Mouse (Mus musculus) thymus, postnatal 36 days (tissue): ENCODE measurements around the gene Fis1.
"Not testable (repeated sequence)": the region's sequence is repeated elsewhere in the genome, so short reads cannot be mapped to it uniquely, and the experiment has no call there.

ENCODE experiments used
- DNase-seq, 2 experiments: peaks; one replicate each; pipeline ENCODE4 v3.0.0; 2022; ENCODE audit warnings: mixed read lengths in 2 of 2

Fis1 gene

DNA sequence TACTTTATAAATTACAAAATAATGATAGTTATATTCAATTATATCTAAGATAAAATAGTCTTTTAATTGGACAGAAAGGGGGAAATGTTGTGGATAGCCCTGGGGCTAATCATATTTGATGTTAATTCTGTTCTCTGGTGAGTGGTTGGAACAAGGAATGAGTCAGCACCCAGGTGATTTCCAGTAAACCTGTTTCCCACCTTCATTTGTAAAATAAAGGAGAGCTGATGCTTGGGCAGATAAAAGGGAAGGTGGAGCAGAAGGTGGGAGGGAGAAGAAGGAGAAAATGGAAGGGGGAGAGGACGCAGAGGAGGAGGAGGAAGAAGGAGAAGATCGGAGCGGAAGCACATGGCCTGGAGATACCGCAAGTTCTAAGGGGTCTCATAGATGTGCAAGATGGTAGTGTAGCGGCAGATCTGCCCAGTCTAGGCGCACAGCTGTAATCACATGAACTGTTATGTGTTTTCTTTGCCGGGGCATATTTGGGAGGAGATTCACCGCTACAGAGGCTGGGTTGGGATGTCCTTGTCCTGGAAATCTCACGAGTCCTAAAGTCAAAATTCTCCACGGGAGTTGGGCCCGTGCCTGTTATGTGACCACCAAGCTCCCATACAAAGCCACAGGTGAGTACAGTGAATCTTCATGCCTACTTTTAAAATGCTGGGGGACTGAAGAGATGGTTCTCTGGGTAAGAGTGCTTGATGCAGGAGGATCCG is 12.1 kb upstream of the Fis1 start:
- DNase-seq: no peak

- no peak for DNase-seq
These were observed 10.3 kb upstream of the Fis1 start for GRCm38 (mm10) chr5:136942781-136943180.

- no peak for DNase-seq
These were observed 9.7 kb upstream of the Fis1 start for GRCm38 (mm10) chr5:136943382-136943781.

DNA sequence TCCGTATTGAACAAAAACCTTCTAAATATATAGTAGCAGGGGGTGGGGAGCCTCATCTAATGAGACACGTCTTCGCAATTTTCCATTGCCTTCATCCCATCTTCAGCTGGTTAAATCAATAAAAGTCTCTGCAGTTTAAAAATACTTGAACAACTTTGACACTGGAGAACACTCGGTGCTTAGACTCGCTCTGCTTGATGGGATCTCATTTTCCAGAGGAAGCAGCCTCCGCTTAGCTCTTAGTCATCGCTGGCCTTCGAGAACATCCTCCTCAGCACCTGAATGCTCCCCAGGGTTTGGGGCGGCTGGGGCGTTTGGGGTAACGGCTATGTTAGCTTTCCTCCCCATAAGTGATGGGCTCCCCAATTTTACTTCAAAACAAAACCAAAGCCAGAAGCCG is 8.0 kb upstream of the Fis1 start:
- no peak for DNase-seq

GRCm38 (mm10) chr5:136947874-136948273 is 5.2 kb upstream of the Fis1 start:
- DNase-seq: no peak

- DNase-seq: not testable (repeated sequence)
These were observed 3.3 kb upstream of the Fis1 start for GRCm38 (mm10) chr5:136949551-136950336.

GRCm38 (mm10) chr5:136950521-136950920 is 2.6 kb upstream of the Fis1 start:
- no peak for DNase-seq

DNA sequence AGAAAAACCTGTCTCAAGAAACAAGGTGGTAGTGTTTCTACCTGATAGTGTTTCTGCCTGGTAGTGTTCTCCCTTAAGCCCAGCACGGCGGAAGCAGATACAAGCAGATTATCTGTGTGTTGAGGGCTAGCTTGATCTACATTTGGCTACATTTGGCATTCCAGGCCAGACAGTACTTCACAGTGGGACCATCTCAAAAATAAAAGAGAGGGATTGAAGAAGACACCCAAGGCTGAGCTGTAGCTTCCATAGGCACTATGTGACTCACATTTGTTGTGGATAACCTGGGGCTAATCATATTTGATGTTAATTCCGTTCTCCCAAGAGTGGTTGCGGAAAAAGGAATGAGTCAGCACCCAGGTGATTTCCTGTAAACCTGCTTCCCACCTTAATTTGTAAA is 922 bp upstream of the Fis1 start:
- no peak for DNase-seq

DNA sequence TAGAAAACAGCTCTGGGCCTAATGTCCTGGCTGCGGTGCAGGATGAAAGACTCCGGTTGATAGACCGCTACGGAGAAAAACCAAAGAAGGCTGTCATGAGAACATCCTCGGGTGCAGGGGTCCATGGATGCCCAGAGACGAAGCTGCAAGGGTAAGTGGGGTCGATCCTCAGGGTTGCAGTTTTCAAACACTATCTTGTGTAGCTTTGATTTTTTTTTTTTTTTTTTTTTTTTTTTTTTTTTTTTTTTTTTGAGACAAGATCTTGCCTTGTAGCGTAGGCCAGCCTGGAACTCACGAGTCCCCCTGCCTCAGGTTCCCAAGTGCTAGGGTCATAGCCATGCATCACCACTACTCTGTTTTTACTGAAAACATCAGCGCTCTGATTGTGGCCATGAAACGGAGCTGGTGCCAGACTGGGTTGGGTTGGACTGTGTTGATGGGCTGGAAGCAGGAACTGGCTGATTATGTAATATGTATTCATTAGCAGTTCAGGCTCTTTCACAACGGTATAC is 421 bp downstream of the Fis1 start:
- DNase-seq: no peak

DNA sequence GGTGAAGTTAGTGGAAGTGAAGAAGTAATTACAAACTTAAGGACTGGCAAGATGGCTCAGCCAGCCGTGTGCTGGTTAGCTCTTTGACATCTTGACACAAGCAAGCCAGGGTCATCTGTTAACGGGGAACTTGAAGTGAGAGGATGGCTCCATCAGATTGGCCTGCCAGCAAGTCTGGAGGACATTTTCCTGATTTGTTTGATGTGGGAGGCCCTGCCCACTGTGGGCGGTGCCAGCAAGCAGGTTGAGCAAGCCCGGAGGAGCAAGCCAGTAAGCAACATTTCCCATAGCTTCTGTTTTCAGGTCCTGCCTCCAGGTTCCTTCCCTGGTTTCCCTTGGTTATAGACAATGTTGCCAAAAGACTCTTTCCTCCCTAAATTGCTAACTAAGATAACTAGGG is 2.5 kb downstream of the Fis1 start:
- no peak for DNase-seq

DNA sequence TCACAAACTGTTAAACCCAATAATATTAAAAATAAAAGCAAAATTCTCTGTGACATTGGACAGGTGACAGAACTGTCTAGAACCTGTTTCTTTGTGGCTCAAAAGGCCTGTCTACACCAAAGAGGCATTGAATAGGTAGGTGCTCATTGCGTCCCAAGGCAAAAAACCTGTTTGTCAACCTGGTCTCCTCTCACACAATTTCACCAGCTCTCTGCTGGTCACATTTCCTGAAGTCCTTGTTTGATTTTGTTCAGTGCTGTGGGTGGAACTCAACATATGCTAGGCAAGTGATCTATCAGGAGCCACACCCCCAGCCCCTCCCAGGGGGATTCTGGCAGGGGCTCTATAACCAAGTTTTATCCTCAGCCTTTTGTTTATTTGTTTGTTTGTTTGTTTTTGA is 4.2 kb downstream of the Fis1 start:
- no peak for DNase-seq

- no peak for DNase-seq
These were observed 6.0 kb downstream of the Fis1 start for GRCm38 (mm10) chr5:136958991-136959605.

- DNase-seq: no peak
These were observed 7.0 kb downstream of the Fis1 start for GRCm38 (mm10) chr5:136960053-136960452.

GRCm38 (mm10) chr5:136961334-136961982 is 8.4 kb downstream of the Fis1 start:
- no peak for DNase-seq

GRCm38 (mm10) chr5:136961983-136962461 is 8.9 kb downstream of the Fis1 start:
- peak; percentile 89 to 90 for DNase-seq

GRCm38 (mm10) chr5:136962501-136962900 is 9.4 kb downstream of the Fis1 start:
- peak; percentile 75 to 76 for DNase-seq

GRCm38 (mm10) chr5:136962966-136963540 is 10.0 kb downstream of the Fis1 start:
- DNase-seq: no peak

DNA sequence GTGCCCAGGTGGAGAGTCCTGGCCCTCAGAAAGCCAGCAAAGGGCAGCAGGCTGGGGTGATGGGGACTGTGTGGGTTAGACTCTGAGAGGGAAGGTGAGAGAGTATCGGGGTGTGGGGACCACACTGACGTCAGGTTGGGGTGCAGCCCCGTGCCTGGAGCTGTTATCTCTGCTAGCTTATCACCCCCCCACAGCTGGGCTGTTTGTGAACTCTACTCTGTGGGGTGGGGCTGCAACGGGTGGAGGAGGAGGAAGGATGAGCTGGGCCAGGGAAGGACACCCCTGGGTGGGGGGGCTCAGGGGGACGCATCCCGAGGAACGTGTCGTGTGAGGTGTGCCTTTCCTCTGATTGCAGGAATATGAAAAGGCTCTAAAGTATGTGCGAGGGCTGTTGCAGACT is 12.1 kb downstream of the Fis1 start:
- no peak for DNase-seq

DNA sequence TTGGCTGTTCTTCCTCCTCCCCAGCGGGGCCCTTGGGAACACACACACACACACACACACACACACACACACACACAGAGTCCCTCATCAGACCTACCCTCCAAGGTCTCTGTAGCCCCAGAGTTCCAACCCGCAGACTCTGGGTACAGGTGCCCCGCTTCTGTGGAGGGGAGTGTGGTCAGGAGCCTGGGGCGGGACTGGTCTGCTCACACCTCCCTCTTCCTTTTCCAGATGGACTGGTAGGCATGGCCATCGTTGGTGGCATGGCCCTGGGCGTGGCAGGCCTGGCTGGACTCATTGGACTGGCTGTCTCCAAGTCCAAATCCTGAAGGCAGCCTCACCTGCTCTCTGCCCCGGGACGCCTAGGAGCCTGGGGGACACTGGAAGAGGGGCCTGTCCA is 12.6 kb downstream of the Fis1 start:
- DNase-seq: no peak

- no peak for DNase-seq
These were observed 13.3 kb downstream of the Fis1 start, which contains the start of gene Cldn15 for GRCm38 (mm10) chr5:136966331-136966730. Gene Cldn15, plus strand, starts transcription at chr5:136966616.

DNA sequence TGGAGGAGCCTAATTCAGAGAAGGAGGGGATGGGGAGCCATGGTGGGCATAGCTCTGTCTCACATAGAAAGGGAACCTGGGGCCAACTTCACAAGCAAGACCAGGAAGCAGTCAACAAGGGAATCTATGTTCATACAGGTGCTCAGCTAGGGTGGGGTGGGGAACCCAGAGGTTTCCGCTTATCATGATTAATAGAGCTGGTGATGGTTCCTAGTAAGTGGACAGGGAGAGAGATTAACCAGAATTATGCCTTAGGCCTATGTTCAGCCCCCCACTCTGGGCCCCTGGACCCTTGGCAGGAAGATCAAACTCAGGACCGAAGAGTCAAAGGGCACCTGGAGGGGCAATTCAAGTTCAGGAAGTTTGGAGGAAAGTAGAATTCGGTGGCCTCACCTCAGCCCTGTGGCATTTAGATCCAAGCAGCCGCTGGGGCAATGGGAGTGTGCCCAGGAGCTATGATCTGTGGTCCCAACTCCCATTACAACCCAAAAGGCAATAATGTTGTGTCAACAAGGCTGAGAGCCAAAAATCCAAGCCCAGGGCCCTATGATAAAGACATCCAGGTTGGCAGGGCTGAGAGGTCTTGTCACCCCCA is 13.9 kb downstream of the Fis1 start:
- no peak for DNase-seq

- DNase-seq: no peak
These were observed 14.5 kb downstream of the Fis1 start for GRCm38 (mm10) chr5:136967592-136967991.
